Mouse (Mus musculus) small intestine, adult 2 months (tissue): ENCODE results near the gene S100z. TPM values are rescaled to one million over a fixed set of nuclear protein-coding genes. Genes with fewer than 3 reads are reported as not detected.

Experiments used
- H3K27ac ChIP-seq: fragments of 200-500 bp; 2 replicates; pipeline ENCODE4 v1.5.1; 2012; ENCODE audit warnings: low read depth, low read length, control low read depth, inconsistent platforms; ENCODE audit not compliant: insufficient read depth
- H3K27me3 ChIP-seq: fragments of 200-500 bp; 2 replicates; pipeline ENCODE4 v1.6.1; 2012; ENCODE audit warnings: mild to moderate bottlenecking, moderate library complexity, low read length, inconsistent platforms; ENCODE audit not compliant: control insufficient read depth, insufficient read depth
- H3K36me3 ChIP-seq: fragments of 200-500 bp; 2 replicates; pipeline ENCODE4 v1.6.1; 2012; ENCODE audit warnings: mild to moderate bottlenecking, low read length, control low read depth, inconsistent platforms; ENCODE audit not compliant: control insufficient read depth, insufficient read depth
- H3K4me1 ChIP-seq: fragments of 200-500 bp; 2 replicates; pipeline ENCODE4 v1.6.1; 2012; ENCODE audit warnings: low read length, inconsistent platforms, mixed read lengths; ENCODE audit not compliant: control insufficient read depth, insufficient read depth, insufficient read length
- H3K4me3 ChIP-seq: fragments of 200-500 bp; 2 replicates; pipeline ENCODE4 v1.5.1; 2012; ENCODE audit warnings: low read depth, mild to moderate bottlenecking, control low read depth, inconsistent platforms, low read length, moderate library complexity
- CTCF ChIP-seq: fragments of 200-500 bp; IDR thresholded peaks from 2 replicates; pipeline ENCODE4 v1.5.1; 2012; ENCODE audit warnings: low read depth, mild to moderate bottlenecking, control low read depth, inconsistent platforms, low read length, moderate library complexity, mixed read lengths; ENCODE audit not compliant: insufficient replicate concordance, insufficient read length; ENCODE audit errors: extremely low read depth
- POLR2A ChIP-seq: fragments of 200-500 bp; IDR thresholded peaks from 2 replicates; pipeline ENCODE4 v1.6.1; 2012; ENCODE audit warnings: low read depth, mild to moderate bottlenecking, control low read depth, inconsistent platforms, low read length, moderate library complexity
- WGBS: fragments of 180-500 bp; shearing (Covaris S2); methylation state at CpG from one replicate; pipeline ENCODE4 v1.1.7; 2018; 5-methylcytosine and 5-hydroxymethylcytosine counted together
- polyA plus RNA-seq: library from polyadenylated mRNA; depleted of rRNA; stranded (reverse); fragments of >200 nt; gene quantifications from 2 replicates; pipeline ENCODE4 v1.2.3, GENCODE M21; 2012

The S100z gene
- polyA plus RNA-seq, 1 experiment, result not detected

- H3K36me3 ChIP-seq, result no peaks in the 10 kb centered on the region
- 87% methylated on average over 9 of the region's 9 CpGs for WGBS
- no peaks in the 10 kb centered on the region for H3K27me3 ChIP-seq
- no peak overlapping the region for H3K27ac ChIP-seq
- H3K4me1 ChIP-seq, result no peaks in the 10 kb centered on the region
- no peak overlapping the region for H3K4me3 ChIP-seq
- no peak for TF ChIP-seq POLR2A
- TF ChIP-seq CTCF, result no peak
Observed at GRCm38 (mm10) chr13:95450636-95451210, 27.8 kb downstream of the S100z start.

- no peaks in the 10 kb centered on the region for H3K27me3 ChIP-seq
- H3K4me3 ChIP-seq, result no peak overlapping the region
- H3K36me3 ChIP-seq, result no peaks in the 10 kb centered on the region
- no peak for TF ChIP-seq CTCF
- TF ChIP-seq POLR2A, result no peak
- 35% methylated on average over 3 of the region's 3 CpGs for WGBS
- H3K27ac ChIP-seq, result no peak overlapping the region
- H3K4me1 ChIP-seq, result no peaks in the 10 kb centered on the region
Observed at GRCm38 (mm10) chr13:95449730-95450129, 28.8 kb downstream of the S100z start.

- Histone ChIP-seq H3K36me3 (no peaks in the 10 kb centered on the region), H3K27me3 (peaks cover 17% of the 10 kb centered on the region), H3K4me3 (0 out of 2 replicates have a peak within 1 kb of the TSS, but pooled peaks have one; percentile 0), H3K4me1 (0 out of 2 replicates have a peak, but pooled peaks cover 4% of the 10 kb centered on the region), H3K27ac (no peak within 1 kb of the TSS)
- TF ChIP-seq POLR2A (no peak), CTCF (no peak)
- WGBS, result 77% methylated on average over 11 of the region's 11 CpGs
Observed at GRCm38 (mm10) chr13:95444824-95445223, 33.7 kb downstream of the S100z start, which contains the start of gene Crhbp. Crhbp (minus strand) TSS chr13:95444924.

GRCm38 (mm10) chr13:95444291-95444690 is 34.2 kb downstream of the S100z start:
- WGBS, result 41% methylated on average over 7 of the region's 7 CpGs
- no peak for TF ChIP-seq POLR2A
- TF ChIP-seq CTCF, result no peak
- no peak overlapping the region for H3K27ac ChIP-seq
- H3K27me3 ChIP-seq, result peaks cover 17% of the 10 kb centered on the region
- no peak overlapping the region for H3K4me3 ChIP-seq
- H3K4me1 ChIP-seq, result 0 out of 2 replicates have a peak, but pooled peaks cover 4% of the 10 kb centered on the region
- H3K36me3 ChIP-seq, result no peaks in the 10 kb centered on the region

- no peaks in the 10 kb centered on the region for H3K36me3 ChIP-seq
- TF ChIP-seq CTCF, result no peak
- TF ChIP-seq POLR2A, result no peak
- H3K27me3 ChIP-seq, result peaks cover 17% of the 10 kb centered on the region
- 3% methylated on average over 46 of the region's 46 CpGs for WGBS
- H3K27ac ChIP-seq, result no peak overlapping the region
- peak overlapping the region; percentile 0; the same call in 1 of the 2 replicates for H3K4me3 ChIP-seq
- 0 out of 2 replicates have a peak, but pooled peaks cover 4% of the 10 kb centered on the region for H3K4me1 ChIP-seq
Observed at GRCm38 (mm10) chr13:95443376-95444233, 34.9 kb downstream of the S100z start.

- Histone ChIP-seq H3K36me3 (no peaks in the 10 kb centered on the region), H3K4me3 (no peak overlapping the region), H3K4me1 (0 out of 2 replicates have a peak, but pooled peaks cover 4% of the 10 kb centered on the region), H3K27me3 (peaks cover 17% of the 10 kb centered on the region), H3K27ac (no peak overlapping the region)
- 32% methylated on average over 4 of the region's 4 CpGs for WGBS
- no peak for TF ChIP-seq POLR2A
- TF ChIP-seq CTCF, result no peak
Observed at GRCm38 (mm10) chr13:95442901-95443300, 35.6 kb downstream of the S100z start.

- H3K4me3 ChIP-seq, result no peak overlapping the region
- 49% methylated on average over 5 of the region's 5 CpGs for WGBS
- H3K27ac ChIP-seq, result no peak overlapping the region
- H3K27me3 ChIP-seq, result peaks cover 17% of the 10 kb centered on the region
- H3K4me1 ChIP-seq, result 0 out of 2 replicates have a peak, but pooled peaks cover 4% of the 10 kb centered on the region
- TF ChIP-seq CTCF (no peak), POLR2A (no peak)
- no peaks in the 10 kb centered on the region for H3K36me3 ChIP-seq
Observed at GRCm38 (mm10) chr13:95439569-95439968, 39.0 kb downstream of the S100z start.
